Mouse (Mus musculus): ENCODE measurements at regions not wholly inside any gene's neighbourhood (a gene's known extent, or its start where the extent isn't known, plus 50 kb on each side); places are given as distances from the start of the nearest gene placed in this dataset.

DNA sequence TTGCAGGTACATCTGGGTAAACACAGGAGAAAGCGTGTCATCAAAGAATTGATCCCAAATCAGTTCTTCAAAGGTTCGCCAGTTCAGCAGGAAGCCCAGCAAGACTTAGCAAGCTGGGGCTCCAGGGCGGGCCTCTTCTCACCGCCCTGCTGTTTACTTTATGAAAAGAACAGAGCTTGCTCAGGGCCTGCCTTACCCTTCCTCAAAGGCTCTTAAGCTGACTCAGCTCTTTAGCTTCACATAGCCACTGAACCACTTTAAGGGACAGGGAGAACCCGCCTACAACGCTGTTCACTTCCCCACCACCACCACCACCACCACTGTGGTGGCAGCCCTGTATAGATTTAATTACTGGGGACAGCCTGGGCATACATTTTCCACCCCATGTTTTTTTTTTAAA is 148.5 kb downstream of the Clic5 start:
- DNase-seq (ENCODE audit: low spot score in 2 of 2): no peak

DNA sequence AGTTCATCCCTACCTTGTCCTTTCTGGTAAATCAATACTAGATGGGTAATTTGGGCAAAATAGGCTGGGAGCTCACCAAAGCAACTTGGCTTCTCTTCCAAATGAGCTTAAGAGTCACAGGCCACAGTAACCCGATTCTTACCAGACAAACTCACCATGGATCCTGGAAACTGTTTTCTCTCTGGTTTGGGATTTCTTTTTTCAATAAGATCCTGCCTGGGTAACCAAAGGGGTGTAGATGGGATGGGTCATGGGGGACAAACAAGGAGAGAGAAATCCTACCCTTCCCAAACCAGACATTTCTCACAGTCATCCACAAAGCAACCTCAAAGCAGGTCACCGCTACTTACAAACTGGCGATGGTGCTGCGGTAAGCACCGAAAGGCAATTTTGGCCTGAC is 148.9 kb downstream of the Clic5 start:
- DNase-seq (ENCODE audit: low spot score in 2 of 2): no peak

DNA sequence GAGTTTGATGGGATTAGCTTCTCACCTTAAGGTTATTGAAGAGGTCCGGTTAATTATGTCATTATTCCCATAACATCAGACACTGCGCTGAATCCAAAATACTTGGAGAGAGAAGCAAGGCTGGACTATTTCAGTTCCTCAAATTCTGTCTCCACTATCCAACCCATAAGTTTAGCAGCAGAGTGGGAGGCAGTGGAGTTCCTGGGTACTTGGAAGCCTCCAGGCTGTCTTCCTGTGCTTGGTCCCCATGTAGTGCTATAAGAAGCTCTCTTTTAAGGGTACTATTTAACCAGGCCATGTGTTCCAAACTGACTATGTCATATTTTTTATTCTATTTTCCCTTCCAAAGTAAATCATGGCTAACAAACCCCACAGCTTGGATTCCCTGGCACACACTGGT is 156.2 kb downstream of the Clic5 start:
- DNase-seq (ENCODE audit: low spot score in 2 of 2): no peak

DNA sequence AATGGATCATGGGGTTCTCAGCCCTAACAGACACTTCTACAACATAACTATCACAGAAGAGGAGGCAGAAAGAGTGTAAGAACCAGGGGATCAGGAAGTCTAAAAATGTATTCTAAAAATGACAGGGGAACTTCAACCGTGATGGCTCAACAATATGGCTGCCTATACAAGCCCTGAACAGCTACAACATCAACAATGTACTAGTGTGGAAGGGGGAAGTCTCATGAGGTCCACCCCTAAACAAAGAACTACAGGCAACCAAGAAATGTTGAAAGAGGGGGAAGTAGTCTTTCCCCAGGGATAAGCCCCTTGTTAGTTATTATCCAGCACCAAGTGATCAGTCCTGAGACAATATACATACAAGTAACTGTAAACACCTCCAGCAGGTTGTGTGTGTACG is 157.0 kb downstream of the Clic5 start:
- DNase-seq (ENCODE audit: low spot score in 2 of 2): no peak

DNA sequence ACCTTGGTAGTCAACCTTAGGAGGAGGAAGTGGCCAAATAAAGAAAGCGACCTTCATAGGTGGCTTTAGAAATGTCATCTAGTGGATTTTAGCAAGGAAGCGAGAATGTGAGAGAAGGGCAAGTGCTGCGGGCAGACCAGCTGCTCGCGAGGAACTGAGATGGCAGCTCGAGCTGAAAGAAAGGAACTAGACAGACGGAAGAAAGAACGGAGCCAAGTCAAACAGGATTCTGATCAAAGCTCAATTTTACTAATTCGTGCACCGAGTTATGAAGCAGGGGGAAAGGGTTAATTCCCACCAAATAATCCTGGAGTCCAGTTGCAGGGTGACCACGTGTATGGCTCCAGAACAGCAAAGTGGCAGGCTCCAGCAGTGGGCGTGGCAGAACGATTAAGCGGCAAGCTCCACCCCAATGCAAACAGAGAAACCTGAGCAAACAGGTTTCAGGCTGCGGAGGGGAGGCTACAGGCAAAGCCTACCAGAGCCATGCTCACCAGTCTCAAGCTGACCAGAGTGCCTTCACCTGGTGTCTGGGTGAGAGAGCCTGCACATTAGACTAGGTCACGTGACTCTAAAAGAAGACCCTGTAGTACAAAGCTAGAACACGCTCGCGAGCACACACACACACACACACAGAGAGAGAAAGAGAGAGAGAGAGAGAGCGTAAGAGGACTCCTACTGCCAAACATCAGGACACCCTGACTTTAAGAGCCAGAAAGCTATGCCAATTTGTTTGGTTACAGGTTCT is 162.0 kb downstream of the Clic5 start:
- no peak for DNase-seq (ENCODE audit: low spot score in 2 of 2)

DNA sequence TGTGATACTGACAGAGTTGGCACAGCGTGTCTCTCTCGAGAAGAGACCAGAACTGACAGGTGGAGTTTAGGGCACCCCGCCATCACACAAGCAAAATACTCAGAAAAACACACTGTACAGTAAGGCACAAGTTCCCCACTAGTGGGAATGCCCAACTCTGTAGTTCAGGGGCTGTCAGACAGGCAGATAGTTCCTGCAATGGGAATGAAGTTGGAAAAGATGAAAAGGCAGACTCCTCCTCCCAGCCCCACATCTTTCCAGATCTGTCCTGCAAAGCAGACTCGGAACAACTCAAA is 162.5 kb downstream of the Clic5 start:
- DNase-seq (ENCODE audit: low spot score in 2 of 2): peak; percentile 14 to 22

DNA sequence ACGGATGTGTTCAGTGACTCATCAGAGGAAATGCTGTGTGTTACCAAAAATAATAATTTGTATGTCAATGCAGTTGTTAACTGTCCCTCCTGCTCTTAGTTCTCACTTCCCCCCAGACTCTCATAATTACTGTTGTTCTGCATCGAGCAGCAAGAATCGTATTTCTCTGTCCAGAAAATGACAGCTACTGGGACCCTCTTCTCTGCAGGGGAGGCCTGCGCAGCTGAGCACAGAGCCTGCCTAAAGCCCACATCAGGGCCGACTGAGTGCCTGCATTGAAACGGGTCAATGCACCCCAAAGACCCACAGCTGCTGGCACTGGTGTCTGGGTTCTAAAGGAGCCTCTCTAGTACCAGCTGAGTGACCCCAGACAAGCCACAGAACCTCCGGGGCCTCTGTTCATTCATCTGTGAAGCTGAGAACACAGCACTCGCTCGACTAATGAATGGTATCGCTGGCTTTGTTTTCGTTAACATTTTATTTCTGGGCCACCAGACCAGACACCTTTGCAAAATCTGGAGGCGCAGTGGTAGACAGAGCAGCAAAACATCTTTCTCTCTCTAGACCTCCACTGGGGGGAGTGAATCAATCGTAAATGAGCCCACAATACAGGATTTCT is 163.2 kb downstream of the Clic5 start:
- peak in 1 of 2 experiments; percentile 11 for DNase-seq (ENCODE audit: low spot score in 2 of 2)

DNA sequence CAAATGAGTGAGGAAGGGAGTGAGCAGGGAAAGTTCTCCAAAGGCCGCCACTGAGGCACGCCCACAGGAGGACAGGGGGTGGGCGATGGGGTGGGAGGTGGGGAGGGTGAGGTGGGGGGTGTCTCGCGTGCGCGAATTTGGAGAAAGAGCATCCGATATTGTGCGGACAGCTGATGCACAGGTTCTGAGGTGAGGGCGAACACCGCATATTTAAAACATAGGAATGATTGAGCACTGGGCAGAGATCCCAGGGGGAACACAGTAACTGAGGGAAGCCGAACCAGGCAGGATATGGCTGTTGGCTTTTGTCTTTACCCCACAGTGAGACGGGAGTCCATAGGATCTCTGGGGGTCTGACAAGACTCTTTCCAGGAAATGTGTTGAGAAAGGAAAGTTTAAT is 163.8 kb downstream of the Clic5 start:
- no peak for DNase-seq (ENCODE audit: low spot score in 2 of 2)

DNA sequence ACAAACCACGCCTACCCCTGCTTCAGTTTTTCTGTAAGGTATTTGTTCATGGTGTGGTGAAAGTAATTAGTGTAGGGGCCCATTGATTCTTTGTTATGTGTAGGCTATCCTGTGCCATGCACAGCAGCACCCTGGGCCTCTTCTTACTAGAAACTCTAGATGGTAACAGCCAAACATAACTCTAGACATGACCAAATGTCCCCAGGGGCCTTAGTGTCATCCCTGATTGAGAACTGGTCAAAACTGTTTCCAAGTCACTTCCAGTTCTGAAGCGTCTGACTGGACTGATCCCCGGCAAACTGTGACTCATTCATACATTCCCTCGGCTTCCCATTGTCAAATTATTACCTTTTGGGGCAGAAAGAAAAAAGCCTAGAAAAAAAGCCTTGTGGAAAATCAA is 174.7 kb downstream of the Clic5 start:
- no peak for DNase-seq (ENCODE audit: low spot score in 2 of 2)

DNA sequence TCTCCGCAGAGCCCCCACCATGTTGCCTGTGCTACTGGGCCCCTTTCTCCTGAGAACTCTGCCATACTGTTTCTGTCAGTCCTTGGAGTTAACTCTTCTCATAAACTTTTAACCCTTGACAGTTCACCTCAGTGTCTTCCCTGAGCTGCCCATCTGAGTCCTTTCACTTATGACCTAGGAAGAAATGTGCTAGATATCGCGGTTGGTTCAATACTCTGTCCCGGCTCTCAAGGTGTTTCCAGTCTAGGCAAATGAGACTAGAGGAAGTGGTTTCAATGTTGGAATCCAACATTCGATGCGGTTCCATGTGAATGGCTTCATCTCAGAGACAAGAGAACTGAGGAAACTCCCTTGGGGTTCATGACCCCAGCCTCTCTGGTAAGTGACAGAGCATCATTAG is 176.1 kb downstream of the Clic5 start:
- no peak for DNase-seq (ENCODE audit: low spot score in 2 of 2)

DNA sequence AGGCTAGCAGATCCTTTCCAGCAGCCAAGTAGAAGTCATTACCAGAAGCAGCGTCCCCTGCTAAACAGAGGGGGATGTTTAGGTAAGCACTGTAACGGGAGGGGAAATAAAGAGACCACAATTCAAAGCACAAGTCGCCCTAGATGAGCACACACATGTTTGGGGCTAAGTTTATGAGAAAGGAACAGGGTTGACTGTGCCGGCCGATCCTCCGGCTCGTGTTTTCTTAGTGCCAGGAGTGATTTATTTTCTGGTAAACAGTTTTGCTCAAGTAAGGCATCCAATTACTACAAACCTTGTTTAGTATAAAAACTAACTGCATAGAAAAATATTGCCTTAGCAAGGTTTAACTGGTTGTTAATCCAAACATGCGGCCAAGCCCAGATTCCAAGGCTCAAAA is 178.1 kb downstream of the Clic5 start:
- DNase-seq (ENCODE audit: low spot score in 2 of 2): no peak

DNA sequence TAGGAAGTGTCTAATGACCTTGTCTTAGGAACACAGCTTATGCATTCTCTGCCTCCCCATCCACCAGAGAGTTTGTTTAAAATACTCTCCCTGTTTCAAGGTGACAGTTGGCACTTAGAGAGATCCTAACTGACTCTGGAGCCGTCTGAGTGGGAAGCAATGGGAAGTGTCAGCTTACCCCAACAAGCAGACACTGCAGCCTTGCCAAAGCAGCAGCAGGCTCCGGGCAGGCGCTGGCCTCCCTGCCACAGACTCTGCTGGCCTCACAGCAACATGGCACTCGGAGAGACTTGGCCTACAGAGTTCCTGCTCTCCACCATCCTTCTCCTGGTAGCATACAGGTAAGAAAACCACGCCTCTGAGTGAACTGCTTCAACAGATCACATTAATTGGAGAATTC is 179.2 kb downstream of the Clic5 start:
- DNase-seq (ENCODE audit: low spot score in 2 of 2): no peak

DNA sequence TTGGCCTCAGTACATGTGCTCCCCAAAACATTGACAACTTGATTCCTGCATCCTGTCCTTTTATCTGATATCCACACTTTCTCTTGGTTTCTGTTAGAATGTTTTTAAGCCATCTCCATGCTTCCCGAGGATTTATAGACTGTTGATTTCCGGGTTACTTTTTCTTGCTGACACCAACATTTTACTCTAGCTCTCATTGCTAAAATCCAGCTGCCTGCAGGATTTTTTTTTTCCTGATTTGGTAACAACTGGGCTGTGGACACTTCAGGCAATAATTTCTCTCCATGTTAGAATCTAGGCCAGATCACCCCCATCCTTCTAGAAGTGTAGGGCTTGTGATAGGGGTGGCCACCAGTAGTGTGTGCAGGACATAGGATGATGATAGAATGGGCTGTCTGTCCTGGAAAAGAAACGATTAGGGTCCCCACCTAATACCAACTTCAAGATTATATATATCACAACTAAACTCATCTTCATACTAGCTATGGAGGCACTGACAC is 182.6 kb downstream of the Clic5 start:
- no peak for DNase-seq (ENCODE audit: low spot score in 2 of 2)

DNA sequence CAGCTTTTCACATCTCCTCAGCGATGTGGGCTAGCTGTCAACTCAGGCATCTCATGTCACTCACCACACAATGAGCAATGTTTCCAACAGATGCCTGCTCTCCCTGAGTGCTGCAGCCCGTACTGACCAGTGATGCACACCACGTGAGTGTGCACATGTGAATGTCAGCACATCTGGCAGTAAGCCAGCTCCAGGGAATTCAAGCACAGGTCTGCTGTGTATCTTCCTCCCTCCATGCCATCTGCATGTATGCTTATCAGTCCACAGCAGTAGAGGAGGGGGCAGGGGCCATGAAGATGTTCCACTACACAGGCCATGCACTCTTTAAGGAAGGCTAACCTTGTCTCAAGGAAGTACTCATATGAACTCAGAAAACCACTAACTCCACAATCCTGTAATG is 183.2 kb downstream of the Clic5 start:
- no peak for DNase-seq (ENCODE audit: low spot score in 2 of 2)

DNA sequence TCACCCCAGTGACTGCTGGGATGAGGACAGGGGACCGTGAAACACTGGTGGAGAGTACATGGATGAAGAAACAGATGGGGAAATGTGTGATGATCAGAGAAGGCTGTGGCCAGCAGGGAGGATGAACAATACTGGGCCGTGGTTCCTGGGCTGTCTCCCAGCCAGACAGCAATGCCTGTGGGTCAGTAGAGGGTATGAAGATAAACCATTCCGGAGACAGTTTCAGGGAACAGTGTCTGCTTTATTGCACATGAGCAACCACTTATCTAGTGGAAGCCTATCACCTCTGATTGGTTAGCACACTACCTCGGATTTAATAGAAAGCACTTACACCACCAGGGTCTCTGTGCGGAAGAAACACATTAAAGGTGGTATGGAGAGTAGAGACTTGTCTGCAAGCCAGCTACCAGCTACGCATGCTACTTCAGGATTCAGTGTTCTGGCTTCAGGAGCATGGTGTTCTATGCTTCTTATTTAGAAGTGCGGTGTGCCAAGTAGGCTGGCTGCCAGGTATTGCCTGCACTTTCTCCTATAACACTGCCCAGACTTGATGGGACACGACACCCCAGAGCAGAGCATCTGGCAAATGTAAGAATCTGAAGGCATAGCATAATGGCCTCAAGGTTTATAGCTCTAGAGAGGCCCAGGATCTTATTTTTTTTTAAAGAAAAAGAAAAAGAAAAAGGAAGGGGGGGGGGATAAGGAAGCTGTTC is 185.5 kb downstream of the Clic5 start:
- DNase-seq (ENCODE audit: low spot score in 2 of 2): no peak

DNA sequence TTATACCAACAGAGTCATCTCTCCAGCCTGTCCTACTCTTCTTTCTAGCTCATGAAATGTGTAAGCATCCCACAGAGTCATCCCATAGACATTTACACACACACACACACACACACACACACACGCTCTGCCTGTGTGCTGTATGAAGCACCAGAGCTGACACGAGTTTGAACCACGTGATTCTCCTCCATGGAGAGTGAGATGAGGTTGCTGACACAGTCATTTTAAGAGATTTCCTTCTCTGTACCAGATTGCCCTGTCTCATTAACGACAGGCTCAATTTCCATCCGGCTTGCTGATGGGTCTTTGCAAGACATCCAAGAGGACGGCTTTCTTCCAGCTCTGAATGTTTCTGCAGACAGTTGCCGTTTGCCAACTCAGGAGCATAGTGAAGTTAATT is 190.0 kb downstream of the Clic5 start:
- no peak for DNase-seq (ENCODE audit: low spot score in 2 of 2)

DNA sequence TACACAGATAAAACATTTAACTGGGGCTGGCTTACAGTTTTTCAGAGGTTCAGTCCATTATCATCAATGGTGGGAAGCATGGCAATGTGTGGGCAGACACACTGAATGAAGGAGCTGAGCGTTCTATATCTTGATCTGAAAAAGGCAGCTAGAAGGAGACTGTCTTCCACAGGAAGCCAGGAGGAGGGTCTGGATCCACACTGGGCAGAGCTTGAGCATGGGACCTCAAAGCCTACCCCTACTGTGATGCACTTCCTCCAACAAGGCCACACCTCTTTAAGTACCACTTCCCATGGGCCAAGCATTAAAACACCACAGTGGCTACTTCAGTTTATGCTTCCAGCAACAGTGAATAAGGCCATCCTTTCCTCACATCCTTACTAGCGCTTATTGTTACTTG is 200.5 kb downstream of the Clic5 start:
- no peak for DNase-seq (ENCODE audit: low spot score in 2 of 2)

DNA sequence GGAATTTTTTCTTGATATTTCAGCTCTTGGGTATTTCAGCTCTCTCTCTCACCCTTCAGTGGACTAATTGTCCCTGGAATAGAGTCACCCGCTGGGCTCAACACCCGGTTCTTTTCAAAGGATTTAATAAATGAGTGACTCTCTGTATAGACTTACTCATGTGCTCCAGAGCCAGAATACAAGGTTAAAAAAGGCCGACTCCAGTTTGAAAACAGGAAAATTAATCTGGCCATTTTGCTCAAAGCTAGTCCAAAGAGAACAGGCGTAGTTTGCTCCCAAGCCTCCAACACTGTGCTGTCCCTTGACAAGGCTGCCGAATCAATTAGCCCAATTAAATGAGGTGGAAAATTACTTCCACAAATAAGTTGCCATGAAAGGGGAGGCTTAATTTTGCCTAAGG is 209.4 kb downstream of the Clic5 start:
- peak in 1 of 2 experiments; percentile 40 for DNase-seq (ENCODE audit: low spot score in 2 of 2)

DNA sequence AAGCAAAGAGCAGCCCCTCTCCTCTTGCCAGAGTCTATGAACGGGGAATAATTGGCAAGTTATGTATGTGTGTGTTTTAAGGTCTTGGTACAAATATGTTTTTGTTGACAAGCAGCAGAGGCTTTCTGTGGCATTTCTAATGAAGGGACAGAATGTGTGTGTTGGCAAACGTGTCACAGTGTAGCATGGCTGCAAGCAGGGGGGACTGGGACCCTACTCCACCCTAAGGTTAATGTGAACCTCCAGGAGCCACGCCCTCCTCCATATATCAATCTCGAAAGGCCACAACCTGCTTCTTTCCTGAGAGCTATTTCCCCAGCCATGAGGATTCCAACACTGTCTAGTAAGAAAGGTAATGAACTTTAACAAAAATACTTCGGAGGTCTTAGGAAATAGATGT is 209.8 kb downstream of the Clic5 start:
- DNase-seq (ENCODE audit: low spot score in 2 of 2): no peak

DNA sequence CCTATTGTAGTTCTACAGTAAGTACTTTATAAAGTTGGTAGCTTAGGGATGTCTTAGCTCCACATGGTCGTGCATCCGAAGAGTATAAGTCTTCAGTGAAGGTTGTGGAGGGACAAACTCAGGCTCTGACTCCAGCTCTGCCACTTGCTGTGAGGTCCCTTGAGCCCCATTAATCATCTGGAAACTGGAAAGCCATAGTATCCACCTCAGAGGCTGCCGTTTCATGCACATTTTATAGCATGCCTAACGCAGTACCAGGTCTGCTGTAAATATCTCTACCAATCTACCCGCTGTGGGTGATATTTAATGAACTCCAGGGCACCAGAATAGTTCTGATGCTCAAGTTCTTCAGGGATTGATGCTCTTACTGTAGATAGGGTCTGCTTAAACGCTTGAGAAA is 216.5 kb downstream of the Clic5 start:
- DNase-seq (ENCODE audit: low spot score in 2 of 2): no peak

DNA sequence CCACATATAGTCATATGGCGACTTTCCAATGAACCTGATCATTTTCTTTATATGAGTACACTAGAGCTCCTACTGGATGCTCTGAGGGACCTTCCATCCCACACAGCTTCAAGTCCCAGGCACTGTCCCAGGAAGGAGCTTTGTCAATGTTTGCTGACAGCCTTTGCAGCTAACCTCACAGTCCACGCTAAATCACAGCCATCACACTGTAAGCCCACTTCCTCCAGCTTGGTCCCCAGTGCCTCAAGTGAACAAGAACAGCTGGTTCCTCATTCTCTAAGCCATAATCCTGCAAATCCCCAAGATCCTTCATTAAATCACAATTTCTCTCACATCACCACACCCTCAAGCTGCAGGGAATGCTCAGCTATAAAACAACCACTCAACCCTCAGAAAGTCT is 222.6 kb downstream of the Clic5 start:
- DNase-seq (ENCODE audit: low spot score in 2 of 2): no peak

DNA sequence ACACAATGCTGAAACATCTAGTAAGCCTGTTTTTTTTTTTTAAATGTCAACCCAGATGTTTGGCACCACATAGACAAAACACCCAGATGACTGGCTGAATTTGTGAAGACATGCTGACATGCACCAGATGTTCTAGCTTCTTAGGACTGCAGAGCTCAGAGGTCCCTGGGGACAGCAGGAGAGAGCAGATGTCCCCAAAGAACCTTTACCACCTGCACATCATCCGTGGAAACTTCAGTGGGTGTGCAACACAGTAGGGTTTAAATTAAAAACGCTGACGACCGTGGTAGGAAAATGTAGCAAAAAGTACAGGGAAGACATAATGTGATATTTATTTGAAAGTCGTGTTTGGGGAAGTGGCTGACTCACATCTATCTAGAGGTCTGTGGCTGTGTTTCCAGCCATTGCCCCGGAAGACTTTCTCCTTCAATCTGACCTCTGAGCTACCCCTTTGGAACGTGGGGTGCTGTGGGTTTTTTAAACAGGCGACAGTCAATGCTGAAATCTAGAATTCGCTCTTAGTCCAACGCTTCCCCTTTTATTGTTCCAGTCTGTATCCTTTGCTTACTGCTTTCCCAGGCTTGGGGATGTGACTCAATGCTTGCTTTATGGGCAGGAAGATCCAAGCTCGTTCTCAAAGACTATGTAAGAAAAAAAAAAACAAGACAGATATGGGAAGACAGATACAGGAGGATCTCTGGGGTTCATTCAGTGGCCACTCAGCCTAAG is 230.5 kb downstream of the Clic5 start:
- DNase-seq (ENCODE audit: low spot score in 2 of 2): no peak
